Comparison of ENCODE assay signal across 24 mouse cellular contexts in the genomic region with DNA sequence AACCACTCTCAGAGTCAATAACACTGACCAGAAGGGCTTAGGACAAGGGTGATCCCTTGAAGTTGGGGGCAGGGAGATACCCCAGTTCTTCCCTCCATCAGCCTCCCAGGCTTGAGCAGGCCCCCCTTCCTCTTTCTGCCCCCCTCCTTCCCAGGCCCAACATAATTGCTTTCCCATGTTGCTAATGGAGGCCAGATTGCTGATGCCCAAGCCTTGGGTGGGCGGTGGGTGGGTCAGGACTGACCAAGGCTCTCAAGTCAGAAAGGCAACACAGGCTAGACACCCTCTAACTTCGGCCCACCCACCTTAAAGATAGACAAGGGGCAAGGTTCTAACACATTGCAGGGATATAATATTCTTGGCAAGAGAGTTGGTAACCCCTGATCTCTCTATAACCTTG. TPM values are rescaled to one million over a fixed set of nuclear protein-coding genes. Genes with fewer than 3 reads are reported as not detected.
DNase-seq lines count a peak whose midpoint lies in the region; ATAC-seq lines count a peak whose summit lies in the region.
"Had no signal": no experiment of that assay in that cellular context is flagged by ENCODE, and none has a peak within 500 bp of the region (broad histone marks: within the 10 kb centered on the region; RNA-seq: fewer than 3 reads in every experiment).

No protein-coding gene starts in this region.

- H3K27ac ChIP-seq in forebrain, embryonic 10.5 days = 0 out of 2 replicates have a peak overlapping the region, but pooled peaks have one; percentile 58
- no peak overlapping the region for H3K27ac ChIP-seq in forebrain, embryonic 16.5 days (ENCODE audit: low read length)
- H3K27ac ChIP-seq in hindbrain, embryonic 10.5 days = 0 out of 2 replicates have a peak overlapping the region, but pooled peaks have one; percentile 29
- no peak overlapping the region for H3K27ac ChIP-seq in hindbrain, embryonic 13.5 days
- peak overlapping the region; percentile 25 for H3K27ac ChIP-seq in embryonic facial prominence, embryonic 10.5 days (replicated peaks)
- H3K27ac ChIP-seq: embryonic facial prominence, embryonic 12.5 days; embryonic facial prominence, embryonic 15.5 days; forebrain, embryonic 13.5 days; heart, adult 2 months; hindbrain, embryonic 14.5 days; hindbrain, postnatal 0 days had no signal

- H3K4me3 ChIP-seq in forebrain, embryonic 10.5 days = no peak overlapping the region
- H3K4me3 ChIP-seq in forebrain, embryonic 16.5 days (replicated peaks; ENCODE audit: low read length) = no peak overlapping the region
- no peak overlapping the region for H3K4me3 ChIP-seq in hindbrain, embryonic 10.5 days
- no peak overlapping the region for H3K4me3 ChIP-seq in hindbrain, embryonic 13.5 days
- no peak overlapping the region for H3K4me3 ChIP-seq in embryonic facial prominence, embryonic 10.5 days
- H3K4me3 ChIP-seq: embryonic facial prominence, embryonic 12.5 days; embryonic facial prominence, embryonic 15.5 days; forebrain, embryonic 13.5 days; heart, adult 2 months had no signal

- H3K9me3 ChIP-seq in forebrain, embryonic 10.5 days = no peaks in the 10 kb centered on the region
- no peaks in the 10 kb centered on the region for H3K9me3 ChIP-seq in forebrain, embryonic 16.5 days (ENCODE audit: control insufficient read depth, low read length)
- H3K9me3 ChIP-seq in hindbrain, embryonic 10.5 days = no peaks in the 10 kb centered on the region
- H3K9me3 ChIP-seq in hindbrain, embryonic 13.5 days = no peaks in the 10 kb centered on the region
- H3K9me3 ChIP-seq in embryonic facial prominence, embryonic 10.5 days = no peaks in the 10 kb centered on the region
- H3K9me3 ChIP-seq: embryonic facial prominence, embryonic 12.5 days; embryonic facial prominence, embryonic 15.5 days; forebrain, embryonic 13.5 days had no signal

- 76% methylated on average over 2 of the region's 2 CpGs for WGBS in forebrain, embryonic 10.5 days
- WGBS in forebrain, embryonic 16.5 days = 100% methylated on average over 2 of the region's 2 CpGs
- WGBS in hindbrain, embryonic 10.5 days = 84% methylated on average over 2 of the region's 2 CpGs
- WGBS in hindbrain, embryonic 13.5 days = 96% methylated on average over 2 of the region's 2 CpGs
- WGBS in embryonic facial prominence, embryonic 10.5 days = 58% methylated on average over 2 of the region's 2 CpGs

- no peak for ATAC-seq in forebrain, embryonic 16.5 days
- ATAC-seq in hindbrain, embryonic 13.5 days (ENCODE audit: low FRiP score) = no peak
- ATAC-seq: activated CD4-positive, CD25-positive, alpha-beta regulatory T cell, adult 4 months; forebrain, embryonic 13.5 days; hindbrain, postnatal 0 days; inflammation-experienced regulatory T-cells, adult 6 months; intestine, embryonic 16.5 days had no signal

- peaks cover 70% of the 10 kb centered on the region for H3K4me1 ChIP-seq in forebrain, embryonic 10.5 days
- H3K4me1 ChIP-seq in forebrain, embryonic 16.5 days (replicated peaks; ENCODE audit: control insufficient read depth, insufficient read depth, low read length) = peaks cover 4% of the 10 kb centered on the region
- H3K4me1 ChIP-seq in hindbrain, embryonic 10.5 days (replicated peaks) = peaks cover 61% of the 10 kb centered on the region
- peaks cover 38% of the 10 kb centered on the region for H3K4me1 ChIP-seq in hindbrain, embryonic 13.5 days (replicated peaks)
- H3K4me1 ChIP-seq in embryonic facial prominence, embryonic 10.5 days = peaks cover 68% of the 10 kb centered on the region

- DNase-seq in forebrain, embryonic 10.5 days (ENCODE audit: extremely low spot score, low spot score) = no peak
- DNase-seq in hindbrain, embryonic 10.5 days (ENCODE audit: low spot score) = no peak
- peak; percentile 64 for DNase-seq in embryonic facial prominence, embryonic 10.5 days (ENCODE audit: low spot score)
- DNase-seq in right cerebral cortex, postnatal 4 days = no peak
- DNase-seq: adrenal gland, adult 8-10 months; adrenal gland, postnatal 25 days; cerebellum, adult 11-12 months; cerebellum, adult 8-10 months; cerebellum, postnatal 10 days; cerebellum, postnatal 36 days; embryo, embryonic 11 days; gastrocnemius, postnatal 25 days; heart, adult 2 months had no signal

- H3K36me3 ChIP-seq in forebrain, embryonic 10.5 days (replicated peaks) = peaks cover 48% of the 10 kb centered on the region
- peaks cover 4% of the 10 kb centered on the region; the same call in 1 of the 2 replicates for H3K36me3 ChIP-seq in forebrain, embryonic 16.5 days (ENCODE audit: control insufficient read depth, insufficient read depth)
- peaks cover 56% of the 10 kb centered on the region for H3K36me3 ChIP-seq in hindbrain, embryonic 10.5 days
- H3K36me3 ChIP-seq in hindbrain, embryonic 13.5 days = peaks cover 18% of the 10 kb centered on the region
- H3K36me3 ChIP-seq in embryonic facial prominence, embryonic 10.5 days (replicated peaks) = peaks cover 27% of the 10 kb centered on the region
- H3K36me3 ChIP-seq: embryonic facial prominence, embryonic 12.5 days had no signal

- no peak overlapping the region for H3K9ac ChIP-seq in forebrain, embryonic 16.5 days (replicated peaks; ENCODE audit: low read depth, low read length)
- H3K9ac ChIP-seq in hindbrain, embryonic 13.5 days = no peak overlapping the region
- H3K9ac ChIP-seq: embryonic facial prominence, embryonic 12.5 days; embryonic facial prominence, embryonic 15.5 days; forebrain, embryonic 13.5 days; hindbrain, embryonic 14.5 days had no signal

- H3K27me3 ChIP-seq in forebrain, embryonic 10.5 days (ENCODE audit: poor library complexity, severe bottlenecking) = peaks cover 38% of the 10 kb centered on the region
- no peaks in the 10 kb centered on the region for H3K27me3 ChIP-seq in forebrain, embryonic 16.5 days (replicated peaks; ENCODE audit: control insufficient read depth, insufficient read depth, low read length)
- H3K27me3 ChIP-seq in hindbrain, embryonic 10.5 days (ENCODE audit: insufficient read depth, poor library complexity, severe bottlenecking) = peaks cover 17% of the 10 kb centered on the region; the same call in 1 of the 2 replicates
- H3K27me3 ChIP-seq in hindbrain, embryonic 13.5 days = no peaks in the 10 kb centered on the region
- peaks cover 44% of the 10 kb centered on the region for H3K27me3 ChIP-seq in embryonic facial prominence, embryonic 10.5 days (replicated peaks; ENCODE audit: low read depth, poor library complexity, severe bottlenecking)
- H3K27me3 ChIP-seq: embryonic facial prominence, embryonic 12.5 days; forebrain, embryonic 13.5 days had no signal

- H3K4me2 ChIP-seq in forebrain, embryonic 16.5 days (ENCODE audit: low read length) = no peak overlapping the region
- no peak overlapping the region for H3K4me2 ChIP-seq in hindbrain, embryonic 13.5 days
- H3K4me2 ChIP-seq: embryonic facial prominence, embryonic 12.5 days; embryonic facial prominence, embryonic 15.5 days; forebrain, embryonic 13.5 days; heart, embryonic 11.5 days; hindbrain, embryonic 14.5 days had no signal

RNA-seq across cellular contexts. Expression of a gene that starts 15.4 kb away (rescaled TPM):
- polyA plus RNA-seq in forebrain, embryonic 10.5 days (2016; fragmentation: Nextera tagmentation; extraction: Ambion mirVana) = 19.7 and 21.3 TPM in 2 replicates
- 51.5 and 68.4 TPM in 2 replicates for polyA plus RNA-seq in forebrain, embryonic 16.5 days (2015; fragmentation: Nextera tagmentation; extraction: Ambion mirVana)
- 27.3 and 50.9 TPM in 2 replicates for polyA plus RNA-seq in hindbrain, embryonic 10.5 days (2016; fragmentation: Nextera tagmentation; extraction: Ambion mirVana)
- polyA plus RNA-seq in hindbrain, embryonic 13.5 days (2015; fragmentation: Nextera tagmentation; extraction: Ambion mirVana) = 92.0 and 95.2 TPM in 2 replicates
- polyA plus RNA-seq in embryonic facial prominence, embryonic 10.5 days (2016; fragmentation: Nextera tagmentation; extraction: Ambion mirVana) = 19.3 and 19.8 TPM in 2 replicates
- polyA plus RNA-seq: activated CD4-positive, CD25-positive, alpha-beta regulatory T cell, adult 4 months; inflammation-experienced regulatory T-cells, adult 6 months had no signal

RNA-seq across cellular contexts. Expression of a gene that starts 41.4 kb away (rescaled TPM):
- polyA plus RNA-seq in forebrain, embryonic 10.5 days (2016; fragmentation: Nextera tagmentation; extraction: Ambion mirVana) = 19.4 and 21.9 TPM in 2 replicates
- polyA plus RNA-seq in forebrain, embryonic 16.5 days (2015; fragmentation: Nextera tagmentation; extraction: Ambion mirVana) = 12.3 and 16.7 TPM in 2 replicates
- polyA plus RNA-seq in hindbrain, embryonic 10.5 days (2016; fragmentation: Nextera tagmentation; extraction: Ambion mirVana) = 29.7 and 51.6 TPM in 2 replicates
- polyA plus RNA-seq in hindbrain, embryonic 13.5 days (2015; fragmentation: Nextera tagmentation; extraction: Ambion mirVana) = 24.4 and 27.8 TPM in 2 replicates
- polyA plus RNA-seq in embryonic facial prominence, embryonic 10.5 days (2016; fragmentation: Nextera tagmentation; extraction: Ambion mirVana) = 8.6 and 11.1 TPM in 2 replicates
- polyA plus RNA-seq: activated CD4-positive, CD25-positive, alpha-beta regulatory T cell, adult 4 months; inflammation-experienced regulatory T-cells, adult 6 months had no signal

RNA-seq across cellular contexts. Expression of a gene that starts 44.3 kb away (rescaled TPM):
- polyA plus RNA-seq in forebrain, embryonic 10.5 days (2016; fragmentation: Nextera tagmentation; extraction: Ambion mirVana) = 82.0 and 90.0 TPM in 2 replicates
- 28.3 and 29.2 TPM in 2 replicates for polyA plus RNA-seq in forebrain, embryonic 16.5 days (2015; fragmentation: Nextera tagmentation; extraction: Ambion mirVana)
- 84.3 and 91.4 TPM in 2 replicates for polyA plus RNA-seq in hindbrain, embryonic 10.5 days (2016; fragmentation: Nextera tagmentation; extraction: Ambion mirVana)
- polyA plus RNA-seq in hindbrain, embryonic 13.5 days (2015; fragmentation: Nextera tagmentation; extraction: Ambion mirVana) = 47.6 and 48.5 TPM in 2 replicates
- 146 and 188 TPM in 2 replicates for polyA plus RNA-seq in embryonic facial prominence, embryonic 10.5 days (2016; fragmentation: Nextera tagmentation; extraction: Ambion mirVana)

RNA-seq across cellular contexts. Expression of a gene that starts 57.8 kb away (rescaled TPM):
- 97.3 and 98.1 TPM in 2 replicates for polyA plus RNA-seq in forebrain, embryonic 10.5 days (2016; fragmentation: Nextera tagmentation; extraction: Ambion mirVana)
- 51.7 and 60.5 TPM in 2 replicates for polyA plus RNA-seq in forebrain, embryonic 16.5 days (2015; fragmentation: Nextera tagmentation; extraction: Ambion mirVana)
- 89.7 and 96.6 TPM in 2 replicates for polyA plus RNA-seq in hindbrain, embryonic 10.5 days (2016; fragmentation: Nextera tagmentation; extraction: Ambion mirVana)
- polyA plus RNA-seq in hindbrain, embryonic 13.5 days (2015; fragmentation: Nextera tagmentation; extraction: Ambion mirVana) = 63.0 and 66.8 TPM in 2 replicates
- 91.2 and 91.9 TPM in 2 replicates for polyA plus RNA-seq in embryonic facial prominence, embryonic 10.5 days (2016; fragmentation: Nextera tagmentation; extraction: Ambion mirVana)

Comparison
In these comparisons a context has a peak if more than half of its experiments do, and no peak if none do; other contexts are left out.
1. H3K27ac ChIP-seq: peak in forebrain, embryonic 10.5 days (single experiment), hindbrain, embryonic 10.5 days (single experiment) and embryonic facial prominence, embryonic 10.5 days (single experiment); none in forebrain, embryonic 16.5 days (single experiment) and hindbrain, embryonic 13.5 days (single experiment).